Mouse (Mus musculus) ES-E14 (cell line): Measurements from ENCODE around the gene Prcc. TPM values are rescaled to one million over a fixed set of nuclear protein-coding genes. Genes with fewer than 3 reads are reported as not detected.

Source experiments
- DNase-seq: peaks from one replicate; pipeline ENCODE4 v3.0.0-alpha.2; 2013; ENCODE audit warnings: low read depth, low spot score
- H3K27ac ChIP-seq: 2 replicates; pipeline ENCODE4 v1.5.1; 2012; ENCODE audit warnings: low read depth, mild to moderate bottlenecking, low read length, moderate library complexity, mixed read lengths; ENCODE audit not compliant: poor library complexity, insufficient read depth, severe bottlenecking
- H3K36me3 ChIP-seq: 2 replicates; pipeline ENCODE4 v1.6.1; 2012; ENCODE audit warnings: mild to moderate bottlenecking, low read length, moderate library complexity, mixed read lengths; ENCODE audit not compliant: control insufficient read depth, poor library complexity, insufficient read depth, severe bottlenecking
- H3K4me1 ChIP-seq, 2 experiments: fragments of 150-350 bp in 1 of 2; sonication (generic) in 1 of 2; 2 replicates each; pipeline ENCODE4 v1.6.1; 2012; ENCODE audit warnings: low read length in 2 of 2, mild to moderate bottlenecking in 1 of 2, mixed read lengths in 1 of 2; ENCODE audit not compliant: control insufficient read depth in 2 of 2, insufficient read depth in 2 of 2, poor library complexity in 1 of 2
- H3K4me3 ChIP-seq, 2 experiments: fragments of 150-350 bp in 1 of 2; sonication (generic) in 1 of 2; 2 replicates each; pipeline ENCODE4 v1.5.1; 2012; ENCODE audit warnings: low read length in 2 of 2, low read depth in 1 of 2, mild to moderate bottlenecking in 1 of 2, mixed read lengths in 1 of 2; ENCODE audit not compliant: insufficient read depth in 1 of 2, poor library complexity in 1 of 2, severe bottlenecking in 1 of 2
- H3K9ac ChIP-seq: 2 replicates; pipeline ENCODE4 v1.6.1; 2012; ENCODE audit warnings: low read depth, mild to moderate bottlenecking, low read length, mixed read lengths; ENCODE audit not compliant: poor library complexity, insufficient read depth, severe bottlenecking
- H3K9me3 ChIP-seq: fragments of 150-350 bp; sonication (generic); 2 replicates; pipeline ENCODE4 v1.6.1; 2012; ENCODE audit warnings: low read depth, mild to moderate bottlenecking, low read length; ENCODE audit not compliant: control insufficient read depth, insufficient read depth
- CHD2 ChIP-seq: IDR thresholded peaks from 2 replicates; pipeline ENCODE4 v1.6.1; 2014; ENCODE audit warnings: mild to moderate bottlenecking, low read depth, low read length, inconsistent platforms
- HCFC1 ChIP-seq: IDR thresholded peaks from 2 replicates; pipeline ENCODE4 v1.6.1; 2012; ENCODE audit warnings: low read length, inconsistent platforms, borderline replicate concordance; ENCODE audit not compliant: insufficient read depth
- MAFK ChIP-seq: IDR thresholded peaks from 2 replicates; pipeline ENCODE4 v1.6.1; 2014; ENCODE audit warnings: mild to moderate bottlenecking, low read depth, low read length, inconsistent platforms; ENCODE audit not compliant: insufficient read depth
- ZC3H11A ChIP-seq: IDR thresholded peaks from 2 replicates; pipeline ENCODE4 v1.6.1; 2012; ENCODE audit warnings: low read depth, mild to moderate bottlenecking, inconsistent platforms, low read length, borderline replicate concordance
- ZNF384 ChIP-seq: IDR thresholded peaks from 2 replicates; pipeline ENCODE4 v1.6.1; 2012; ENCODE audit warnings: low read depth, low read length, inconsistent platforms
- in situ Hi-C, 2 experiments: fragments of 600-800 bp; cut with MboI; formaldehyde crosslinking; loops; one replicate each; pipeline ENCODE4 v1.15.1; 2025; ENCODE audit warnings: low sequenced_read_pairs in 2 of 2, inconsistent platforms in 1 of 2; ENCODE audit not compliant: unreplicated experiment in 2 of 2
- total RNA-seq: library from RNA; depleted of rRNA; stranded (reverse); fragments of 300-350 nt; gene quantifications from 2 replicates; pipeline ENCODE4 v1.2.3, GENCODE M21; 2012

Prcc gene
- total RNA-seq, 1 experiment: 53.8 TPM

DNA sequence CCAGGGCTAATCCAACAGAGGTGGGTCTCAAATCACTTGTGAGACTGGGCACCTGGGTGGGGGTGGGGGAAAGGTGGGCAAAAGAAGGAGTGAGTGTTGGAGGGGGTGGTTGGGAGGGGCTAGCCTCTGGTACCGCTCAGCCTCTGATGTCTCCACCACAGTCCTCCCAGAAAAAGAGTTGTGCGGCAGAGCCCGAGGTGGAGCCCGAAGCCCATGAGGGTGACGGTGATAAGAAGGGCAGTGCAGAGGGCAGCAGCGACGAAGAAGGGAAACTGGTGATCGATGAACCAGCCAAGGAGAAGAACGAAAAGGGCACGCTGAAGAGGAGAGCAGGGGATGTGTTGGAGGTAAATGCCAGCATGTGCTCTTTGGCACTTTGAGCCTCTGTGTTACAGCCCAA lies 28.5 kb upstream of the Prcc start:
- no peak for DNase-seq
- H3K9ac ChIP-seq: no peak overlapping the region
- peaks cover 43% of the 10 kb centered on the region for H3K36me3 ChIP-seq
- no peaks in the 10 kb centered on the region for H3K9me3 ChIP-seq
- in situ Hi-C loops: no loop called here
- no peak overlapping the region for H3K27ac ChIP-seq
- peaks cover 10 to 18% of the 10 kb centered on the region in 2 experiments for H3K4me1 ChIP-seq
- no peak for TF ChIP-seq HCFC1
- no peak for TF ChIP-seq ZC3H11A
- TF ChIP-seq MAFK: no peak
- TF ChIP-seq ZNF384: no peak
- no peak for TF ChIP-seq CHD2
- H3K4me3 ChIP-seq: no peak overlapping the region

- H3K9ac ChIP-seq: no peak overlapping the region
- peaks cover 43% of the 10 kb centered on the region for H3K36me3 ChIP-seq
- no peak overlapping the region for H3K4me3 ChIP-seq
- no peak overlapping the region for H3K27ac ChIP-seq
- TF ChIP-seq ZNF384: no peak
- in situ Hi-C loops: no loop called here
- DNase-seq: no peak
- H3K4me1 ChIP-seq: peaks cover 12 to 18% of the 10 kb centered on the region in 2 experiments
- no peaks in the 10 kb centered on the region for H3K9me3 ChIP-seq
Observed at GRCm38 (mm10) chr3:87913491-87913890, 28.1 kb upstream of the Prcc start.

DNA sequence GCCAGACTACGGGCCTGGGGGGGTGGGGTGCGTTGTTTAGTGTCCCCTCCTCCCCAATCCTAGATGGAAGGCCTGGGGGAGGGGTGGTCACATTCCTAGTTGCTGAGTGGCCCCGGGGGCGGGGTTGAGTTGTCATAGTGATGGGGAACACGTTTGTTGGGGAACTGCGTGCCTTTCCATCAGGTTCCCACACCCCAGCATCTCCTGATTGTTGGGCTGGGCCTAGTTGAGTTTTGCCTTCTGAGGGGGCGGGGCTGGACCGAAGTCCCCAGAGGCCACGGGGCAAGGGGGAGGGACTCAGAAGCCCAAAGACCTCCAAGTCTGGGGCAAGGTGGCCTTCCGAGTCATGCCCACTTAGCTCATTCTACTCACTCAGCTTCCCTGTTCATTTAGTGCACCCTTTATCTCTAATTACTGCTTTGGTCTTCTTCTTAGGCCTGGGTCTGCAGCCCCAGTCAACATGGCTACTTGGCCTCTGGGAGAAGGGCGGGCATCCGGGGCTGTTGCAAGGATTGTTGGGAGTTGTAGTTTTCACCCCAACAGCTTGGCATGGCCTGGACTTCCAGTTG lies 25.2 kb upstream of the Prcc start:
- Histone ChIP-seq H3K9me3 (no peaks in the 10 kb centered on the region), H3K4me1 (peaks cover 13 to 18% of the 10 kb centered on the region in 2 experiments)
- in situ Hi-C loops: no loop called here

GRCm38 (mm10) chr3:87909874-87910273 lies 24.5 kb upstream of the Prcc start:
- Histone ChIP-seq H3K36me3 (peaks cover 28% of the 10 kb centered on the region), H3K9ac (peak overlapping the region; percentile 67), H3K27ac (peak overlapping the region; percentile 89), H3K4me1 (peaks cover 13 to 18% of the 10 kb centered on the region in 2 experiments), H3K4me3 (peak overlapping the region; percentile 47 to 78), H3K9me3 (no peaks in the 10 kb centered on the region)
- DNase-seq: no peak
- in situ Hi-C loops: no loop called here
- no peak for TF ChIP-seq HCFC1
- TF ChIP-seq MAFK: no peak
- TF ChIP-seq ZNF384: no peak
- no peak for TF ChIP-seq CHD2
- TF ChIP-seq ZC3H11A: no peak

More for the DNA sequence above, 25.2 kb upstream of the Prcc start:
- peak; percentile 94 for DNase-seq
- TF ChIP-seq HCFC1: peak; percentile 92
- TF ChIP-seq CHD2: no peak; the same call in 1 of the 2 replicates
- Histone ChIP-seq H3K9ac (peak overlapping the region; percentile 67), H3K27ac (peak overlapping the region; percentile 89), H3K36me3 (peaks cover 32% of the 10 kb centered on the region), H3K4me3 (peak overlapping the region; percentile 78 to 87)

- Histone ChIP-seq H3K36me3 (peaks cover 24% of the 10 kb centered on the region), H3K4me3 (peak overlapping the region; percentile 47 to 78; a peak in 3 of 4 replicates), H3K9me3 (no peaks in the 10 kb centered on the region), H3K4me1 (peaks cover 13 to 18% of the 10 kb centered on the region in 2 experiments), H3K9ac (peak overlapping the region; percentile 46; the same call in 1 of the 2 replicates), H3K27ac (peak overlapping the region; percentile 89)
- in situ Hi-C loops: no loop called here
- TF ChIP-seq ZC3H11A: no peak
- no peak for TF ChIP-seq MAFK
- TF ChIP-seq HCFC1: no peak
- no peak for DNase-seq
Observed at GRCm38 (mm10) chr3:87909381-87909780, 24.0 kb upstream of the Prcc start.
